Mouse (Mus musculus): Measurements from ENCODE around the gene Gart.

The Gart gene

DNA sequence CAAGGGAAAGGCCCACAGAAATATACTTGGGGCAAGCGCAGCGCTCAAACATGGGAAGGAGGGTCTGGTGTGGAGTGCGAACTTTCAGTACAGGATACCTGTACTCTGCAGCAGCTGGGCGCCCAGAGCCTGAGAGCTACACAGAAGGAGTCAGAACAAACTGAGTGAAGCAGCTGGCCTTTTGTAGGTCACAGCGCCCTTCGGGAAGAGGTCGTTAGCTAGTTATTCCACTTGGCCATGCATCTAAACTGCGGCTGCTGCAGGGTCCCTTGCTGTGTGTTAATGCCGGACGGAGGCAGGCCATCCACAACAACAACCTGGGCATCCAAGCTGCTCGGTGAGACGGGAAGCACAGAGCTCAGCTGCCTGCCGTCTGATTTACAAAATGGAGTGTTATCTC, 71.6 kb downstream of the Gart start:
- in situ Hi-C loops (cut with MboI; ENCODE audit: low sequenced_read_pairs): loop anchor here (25.0 kb wide), 1 partner anchor 213 kb away; the partner anchor contains the start of gene Ifnar2
